Mouse (Mus musculus) heart, adult 11 months (tissue): ENCODE measurements around the gene Atf7ip.
A peak's percentile ranks its signal among the peaks of the same experiment; 100 is the strongest.

ENCODE experiments used
- DNase-seq: peaks from one replicate; pipeline ENCODE4 v3.0.0; 2022

The Atf7ip gene

DNA sequence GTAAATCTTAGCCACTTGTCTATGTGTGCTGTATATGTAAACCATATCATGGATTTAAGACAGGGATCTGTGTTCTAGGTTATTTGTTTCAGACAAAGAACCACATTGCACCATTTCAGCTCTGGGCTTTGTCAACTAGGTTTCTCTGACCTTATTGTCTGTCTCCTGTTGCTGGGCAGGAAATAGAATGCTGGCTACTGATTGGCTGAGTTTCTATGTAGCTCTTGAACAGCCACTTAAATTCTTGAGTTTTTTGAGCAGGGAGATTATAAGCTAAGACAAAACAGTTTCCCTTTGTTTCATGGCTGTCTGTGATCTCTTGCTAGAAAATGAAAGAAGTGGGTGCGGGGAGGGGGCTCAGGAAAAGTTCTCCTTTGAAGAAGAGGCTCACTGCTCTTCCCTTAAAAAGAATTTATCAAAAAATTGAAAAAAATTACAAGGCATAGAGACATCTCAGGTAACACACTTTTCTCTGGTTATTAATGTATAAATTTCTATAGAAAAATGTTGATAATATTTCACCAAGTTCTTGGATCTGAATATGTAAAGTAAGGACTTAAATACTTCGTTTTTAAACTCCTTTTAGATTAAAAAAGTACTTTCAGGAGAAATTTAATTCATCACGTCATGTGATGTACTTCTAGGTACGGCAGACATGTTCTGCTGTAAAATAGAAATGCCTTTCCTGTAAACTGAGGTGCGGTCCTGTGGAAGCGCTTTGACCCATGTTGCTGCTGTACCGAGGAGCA is 49.0 kb downstream of the Atf7ip start:
- peak; percentile 96 for DNase-seq

DNA sequence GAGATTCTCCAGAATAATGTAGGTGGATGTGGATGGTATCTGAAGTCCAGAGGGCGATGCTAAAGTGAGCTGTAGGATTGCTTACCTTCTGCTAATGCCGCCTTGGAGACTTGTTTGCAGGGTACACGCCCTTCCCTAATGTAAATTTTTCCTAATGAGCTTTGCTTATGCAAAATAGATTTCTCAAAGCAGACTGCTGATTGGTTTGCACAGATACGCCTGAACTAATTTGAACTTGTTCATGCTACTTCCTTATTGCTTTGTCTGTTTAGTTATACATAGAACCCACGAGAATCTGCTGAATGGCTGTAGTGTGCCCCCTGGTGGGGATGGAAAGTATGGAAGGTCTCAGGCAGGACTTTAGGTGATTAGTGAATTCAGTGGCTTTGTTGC is 49.6 kb downstream of the Atf7ip start:
- DNase-seq: peak; percentile 93

DNA sequence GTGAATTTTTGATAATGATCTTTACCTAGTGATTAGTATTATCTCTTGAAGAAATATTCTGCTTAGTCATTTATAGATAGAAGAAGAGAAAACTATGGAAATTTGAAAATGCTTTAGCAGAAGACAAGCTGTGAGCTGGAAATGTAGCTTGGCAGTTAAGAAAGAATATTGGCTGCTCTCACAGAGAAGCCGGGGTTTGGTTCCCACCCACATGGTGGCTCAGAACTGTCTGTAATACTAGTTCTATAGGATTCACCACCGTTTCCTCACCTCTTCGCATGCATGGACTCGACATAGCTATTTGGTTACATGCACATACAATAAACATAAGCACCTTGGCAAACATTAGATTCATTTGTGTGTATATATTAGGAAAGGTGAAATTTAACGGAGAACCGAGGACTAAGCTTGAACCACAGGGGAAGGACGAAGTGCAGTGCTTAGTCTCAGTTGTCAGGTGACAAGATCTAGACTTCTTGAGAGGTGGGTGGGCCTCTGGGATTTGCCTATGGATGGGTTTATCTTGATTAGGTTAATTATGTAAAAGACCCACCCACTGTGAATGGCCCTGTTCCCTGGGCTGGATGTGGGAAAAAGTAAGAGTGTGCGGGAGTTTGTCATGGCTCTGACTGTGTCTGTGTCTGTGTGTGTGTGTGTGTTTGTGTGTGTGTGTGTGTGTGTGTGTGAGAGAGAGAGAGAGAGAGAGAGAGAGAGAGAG is 52.5 kb downstream of the Atf7ip start:
- DNase-seq: no peak

DNA sequence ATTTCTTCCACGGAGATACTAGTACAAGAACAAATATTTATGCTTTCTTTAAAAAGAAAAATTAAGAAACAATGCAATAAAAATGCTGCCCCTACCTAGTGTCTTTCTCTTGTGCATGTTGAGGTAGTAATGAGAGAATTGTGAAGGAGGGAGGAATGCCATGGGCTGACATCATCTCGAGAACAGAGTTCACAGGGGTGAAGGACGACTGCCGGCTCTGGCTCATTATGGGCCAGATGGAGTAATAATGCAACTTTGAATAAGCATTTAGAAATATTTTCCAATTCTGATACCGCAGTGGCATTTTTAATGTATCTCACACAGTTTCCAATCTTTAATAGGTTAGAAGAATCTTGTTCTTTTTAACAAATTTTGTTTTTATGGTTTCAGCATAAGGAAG is 60.0 kb downstream of the Atf7ip start:
- DNase-seq: no peak

DNA sequence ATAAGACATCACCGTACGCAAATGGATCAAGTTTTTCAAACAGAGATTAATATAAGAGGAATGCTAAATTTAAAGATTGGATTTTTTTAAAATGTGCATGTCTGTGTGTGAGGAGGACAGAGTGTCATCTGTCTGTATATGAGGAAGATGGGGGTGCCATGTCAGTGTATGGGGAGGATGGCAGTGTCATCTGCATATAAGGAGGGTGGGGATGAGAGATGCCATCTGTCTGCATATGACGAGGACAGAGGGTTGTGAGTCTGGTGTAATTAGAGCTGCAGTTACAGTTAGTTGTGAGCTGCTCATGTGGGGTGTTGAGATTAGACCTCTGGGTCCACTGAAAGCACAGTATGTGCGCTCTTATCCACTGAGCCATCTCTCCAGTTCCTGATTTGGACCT is 84.8 kb downstream of the Atf7ip start:
- peak; percentile 19 for DNase-seq

DNA sequence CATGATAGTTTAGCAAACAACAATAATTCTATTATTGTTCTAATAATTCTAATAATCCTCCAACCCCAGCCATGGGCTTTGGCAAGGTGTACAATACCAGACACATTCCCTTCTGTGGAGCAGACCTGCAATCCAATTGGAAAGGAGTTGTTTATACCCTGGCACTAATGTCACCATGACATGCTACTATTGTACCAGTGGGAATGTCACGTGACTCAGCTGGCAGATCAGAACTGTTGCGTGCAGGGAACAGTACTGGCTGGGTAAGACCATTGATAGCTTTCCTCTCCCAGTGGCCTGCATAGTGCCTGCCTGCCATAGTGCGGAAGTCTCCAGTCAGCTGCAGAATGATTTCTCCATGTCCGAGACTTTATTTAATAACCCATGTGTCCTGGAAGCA is 88.6 kb downstream of the Atf7ip start:
- DNase-seq: peak; percentile 86

DNA sequence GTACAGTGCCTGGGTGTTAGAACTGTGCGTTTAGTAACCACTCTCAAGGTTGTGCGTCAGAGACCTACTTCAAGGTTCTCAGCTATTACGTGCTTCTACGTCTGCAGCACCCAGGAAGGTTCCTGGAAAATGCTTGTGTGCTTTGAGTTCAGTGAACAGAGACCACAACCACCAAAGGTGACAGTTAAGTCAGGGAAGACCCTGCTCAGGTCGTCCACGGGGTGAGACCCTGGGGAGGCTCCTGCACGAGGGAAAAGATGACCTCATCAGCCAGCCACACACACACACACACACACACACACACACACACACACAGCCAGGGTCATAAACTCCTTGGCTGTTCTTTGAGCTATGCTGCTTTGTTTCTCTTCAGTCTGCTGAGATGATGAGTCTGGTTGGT is 96.6 kb downstream of the Atf7ip start:
- peak; percentile 82 for DNase-seq

DNA sequence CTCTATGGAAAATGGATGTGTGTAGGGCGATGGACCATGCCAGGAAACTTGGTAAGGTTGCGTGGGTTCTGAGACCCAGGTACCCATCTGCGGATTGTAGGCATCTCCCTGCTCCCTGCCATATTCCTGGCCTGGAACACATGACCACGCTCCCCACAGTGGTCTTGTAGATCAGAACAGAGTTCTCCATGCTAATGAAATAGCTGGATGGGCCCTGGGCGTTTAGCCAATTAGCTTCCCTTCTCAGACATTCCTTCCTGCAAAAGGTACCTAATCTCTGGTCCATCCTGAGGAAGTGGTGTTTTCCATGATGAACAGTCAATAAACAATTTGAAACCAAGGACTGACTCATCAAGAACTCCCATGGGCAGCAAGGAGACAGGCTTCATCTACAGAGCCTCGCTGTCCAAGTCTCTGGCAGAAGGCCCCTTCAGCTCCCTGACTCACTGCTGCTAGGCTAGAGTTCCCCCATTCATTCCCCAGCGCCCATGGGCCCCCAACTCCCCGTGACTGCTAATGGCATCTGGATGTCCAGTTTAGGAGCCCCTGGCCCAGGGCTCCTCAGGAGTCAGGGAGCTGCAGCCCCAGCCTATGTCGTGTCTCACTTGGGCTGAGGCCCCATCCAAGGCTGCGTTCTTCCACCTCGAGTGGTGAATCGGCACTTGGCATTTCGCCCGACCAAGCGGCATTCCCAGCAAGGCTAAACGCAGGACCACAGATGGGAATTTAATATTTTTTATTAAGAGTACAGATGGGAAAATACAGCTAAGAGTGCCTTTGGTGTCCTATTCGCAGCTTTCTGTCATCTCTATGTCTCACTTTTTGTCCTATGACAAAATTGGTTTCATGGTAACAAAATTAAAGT is 105.6 kb downstream of the Atf7ip start:
- DNase-seq: peak; percentile 80

DNA sequence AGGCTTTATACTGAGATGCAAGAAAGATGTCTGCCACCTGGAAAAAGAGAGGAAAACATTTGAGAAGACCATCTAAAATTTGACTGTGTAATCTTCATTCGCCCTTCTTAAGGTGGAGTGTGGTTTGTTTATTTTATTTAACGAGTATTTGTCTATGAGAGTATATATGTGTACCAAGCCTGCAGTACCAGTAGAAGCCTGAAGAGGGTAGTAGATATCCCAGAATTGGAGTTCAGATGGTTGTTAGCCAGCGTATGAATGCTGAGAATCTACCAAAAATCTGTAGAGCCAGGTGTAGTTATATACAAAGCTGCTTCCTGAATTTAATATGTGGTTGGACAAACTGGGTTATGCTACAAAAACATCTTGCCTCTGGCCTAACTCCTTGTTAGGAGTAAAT is 106.3 kb downstream of the Atf7ip start:
- no peak for DNase-seq

DNA sequence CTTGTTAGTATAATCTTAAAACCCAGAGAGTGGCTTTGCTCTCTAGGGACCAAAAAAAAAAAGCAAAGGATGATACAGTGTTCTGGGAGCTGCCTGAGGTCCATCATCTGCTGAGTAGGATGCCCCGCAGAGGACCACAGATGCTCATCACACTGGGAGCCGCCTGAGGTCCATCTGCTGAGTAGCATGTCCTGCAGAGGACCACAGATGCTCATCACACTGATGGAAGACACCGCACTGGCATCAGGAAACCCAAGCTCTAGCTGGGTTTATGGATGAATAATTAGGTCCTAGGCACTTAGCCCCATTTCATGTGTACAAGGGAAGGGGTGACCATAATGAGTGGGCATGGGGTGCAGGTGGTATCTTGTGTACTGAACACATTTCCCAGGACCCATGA is 108.2 kb downstream of the Atf7ip start:
- DNase-seq: peak; percentile 79

DNA sequence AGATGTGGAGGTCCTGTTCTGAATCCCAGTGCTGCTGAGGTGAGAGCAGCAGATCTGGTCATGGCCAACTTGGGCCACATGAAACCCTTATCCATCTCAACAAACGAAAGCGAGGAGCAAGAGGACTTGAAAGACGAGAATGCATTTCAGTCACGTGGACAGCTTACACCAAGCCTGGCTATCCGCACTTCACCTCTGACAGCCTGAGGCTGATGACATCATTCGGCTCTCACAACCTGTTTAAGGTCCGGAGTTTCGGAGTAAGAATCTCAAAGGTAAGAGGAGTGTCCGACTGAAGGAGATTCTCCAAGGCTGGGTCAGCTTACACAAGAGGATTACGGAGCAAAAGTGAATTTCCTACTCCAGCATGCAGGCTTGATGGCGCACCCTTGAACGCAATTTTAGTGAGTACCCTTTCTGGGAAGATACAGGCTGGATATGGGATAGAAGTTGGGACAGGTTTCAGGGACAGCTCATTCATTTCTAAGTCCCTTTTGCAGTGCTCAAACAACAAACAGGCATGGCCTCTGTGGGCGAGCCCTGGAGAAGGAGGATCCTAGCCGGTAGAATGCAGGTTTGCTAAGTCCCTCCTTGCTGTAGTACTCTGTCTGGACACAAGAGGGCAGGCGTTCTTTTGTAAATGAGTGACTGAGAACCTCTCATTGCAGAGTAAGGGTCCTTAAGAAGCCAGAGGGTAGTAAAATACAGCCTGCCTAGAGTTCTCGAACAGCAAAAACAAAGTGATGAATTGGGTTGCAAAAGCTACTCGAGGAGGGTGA is 114.6 kb downstream of the Atf7ip start:
- peak; percentile 92 for DNase-seq

DNA sequence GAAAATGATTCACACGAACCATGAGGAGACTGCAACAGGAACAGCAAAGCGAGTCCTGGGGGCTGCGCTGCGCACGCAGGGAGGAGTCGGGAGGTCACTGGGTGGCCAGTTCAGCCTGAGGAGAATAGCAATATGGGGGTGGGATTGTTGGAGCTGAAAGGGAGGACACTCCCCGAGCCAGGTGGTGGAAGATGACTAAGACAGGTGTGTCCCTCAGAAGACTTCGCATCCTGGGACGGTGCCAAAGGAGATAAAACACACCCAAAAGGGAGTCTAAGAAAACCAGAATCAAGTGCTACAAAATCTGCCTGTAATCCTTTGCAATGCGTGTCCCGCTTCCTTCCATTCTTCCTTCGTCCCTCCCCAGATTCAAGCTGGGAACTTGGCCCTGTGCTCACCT is 119.5 kb downstream of the Atf7ip start:
- DNase-seq: no peak

DNA sequence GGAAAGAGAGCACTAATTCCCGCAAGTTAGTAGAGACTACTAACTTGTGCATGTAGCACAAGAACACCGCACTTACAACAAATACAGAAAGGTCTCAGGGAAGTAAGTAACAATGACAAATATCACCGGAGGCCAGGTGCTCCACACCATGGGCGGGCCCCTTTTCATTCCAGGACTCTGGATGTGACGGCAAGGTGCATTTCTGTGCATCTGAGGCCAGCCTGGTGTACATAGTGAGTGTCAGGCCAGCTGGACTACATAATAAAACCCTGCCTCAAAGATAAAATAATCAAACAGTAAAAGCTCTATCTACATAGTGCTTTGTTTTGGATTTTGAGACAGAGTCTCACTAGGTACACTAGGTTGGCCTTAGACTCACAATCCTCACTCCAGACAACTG is 123.7 kb downstream of the Atf7ip start:
- DNase-seq: no peak

DNA sequence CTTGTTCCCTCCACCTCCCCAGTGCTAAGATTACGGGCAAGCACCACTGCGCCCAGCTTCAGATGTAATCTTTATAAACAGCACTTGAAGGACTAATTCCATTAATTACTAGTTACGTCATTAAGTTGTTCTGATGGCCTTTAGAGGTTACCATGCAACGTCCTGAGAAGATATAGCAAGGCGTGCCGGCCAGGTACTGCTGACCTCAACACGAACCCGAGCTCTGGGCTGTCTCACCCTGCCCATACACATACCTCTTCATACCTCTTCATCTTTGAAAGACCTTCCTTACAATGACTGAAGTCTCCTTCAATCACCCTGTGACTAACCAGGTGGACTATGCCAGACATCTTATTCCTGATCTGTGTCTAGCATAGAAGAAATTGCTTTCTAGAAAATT is 125.6 kb downstream of the Atf7ip start:
- no peak for DNase-seq

DNA sequence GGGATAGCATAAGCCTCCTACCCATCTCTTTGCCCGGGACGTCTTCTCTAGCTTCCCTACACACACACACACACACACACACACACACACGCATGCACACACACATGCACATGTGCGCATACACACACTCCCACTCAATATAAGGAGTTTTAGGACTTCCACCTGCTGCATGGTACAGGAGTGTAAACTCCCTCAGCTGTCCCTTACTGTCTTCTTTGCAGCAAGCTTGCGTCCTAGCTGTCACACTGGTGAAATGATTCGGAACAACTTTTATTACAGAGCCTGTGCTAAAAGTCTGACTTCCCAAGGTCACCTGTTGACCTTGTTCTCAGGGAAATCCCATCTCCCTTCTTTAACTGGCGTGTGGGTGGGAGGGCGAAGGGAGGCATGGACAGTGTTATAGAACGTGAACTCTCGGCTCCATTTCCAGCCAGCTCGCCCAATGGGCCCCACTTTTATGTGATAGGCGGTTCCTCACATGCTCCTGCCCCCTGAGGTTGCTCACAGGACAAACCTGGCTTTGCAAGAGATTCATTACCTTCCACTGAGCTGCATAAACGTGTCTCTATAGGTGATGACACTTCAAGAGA is 126.1 kb downstream of the Atf7ip start:
- DNase-seq: no peak

DNA sequence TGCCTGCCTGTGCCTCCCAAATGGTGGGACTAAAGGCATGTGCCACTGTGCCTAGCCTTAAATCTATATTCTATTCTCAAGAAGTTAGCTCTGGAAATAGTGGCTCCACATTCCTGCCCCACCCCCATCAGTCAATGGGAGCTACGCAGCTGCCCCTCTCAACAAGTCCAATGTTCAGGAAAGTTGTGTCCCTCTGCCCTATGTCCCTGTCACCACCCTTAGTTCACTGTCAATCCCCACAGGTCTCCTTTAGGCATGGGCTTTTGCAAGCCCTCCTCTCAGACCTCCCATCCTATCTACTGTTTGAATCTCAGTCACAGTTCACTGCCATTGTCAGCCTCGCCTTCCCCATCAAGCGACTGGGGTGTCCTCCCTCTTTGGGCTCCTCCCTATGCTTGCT is 127.2 kb downstream of the Atf7ip start:
- no peak for DNase-seq

DNA sequence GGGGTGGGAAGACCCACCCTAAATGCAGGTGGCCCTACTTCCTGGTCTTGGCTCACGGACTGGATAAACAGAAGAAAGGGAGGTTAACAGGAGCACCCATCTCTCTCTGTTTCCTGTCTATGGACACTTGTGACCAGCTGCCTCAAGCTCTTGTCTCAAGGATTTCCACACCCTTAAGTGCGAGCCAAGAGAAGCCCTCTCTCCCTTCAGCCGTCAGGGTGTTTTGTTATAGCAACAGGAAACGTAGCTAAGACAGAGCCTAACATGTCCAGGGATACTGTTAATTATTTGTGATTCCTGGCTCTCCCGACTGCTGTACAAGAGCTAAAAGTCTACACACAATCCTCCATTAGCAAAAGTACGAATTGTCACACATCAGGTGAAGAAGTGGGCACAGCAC is 127.8 kb downstream of the Atf7ip start:
- no peak for DNase-seq

DNA sequence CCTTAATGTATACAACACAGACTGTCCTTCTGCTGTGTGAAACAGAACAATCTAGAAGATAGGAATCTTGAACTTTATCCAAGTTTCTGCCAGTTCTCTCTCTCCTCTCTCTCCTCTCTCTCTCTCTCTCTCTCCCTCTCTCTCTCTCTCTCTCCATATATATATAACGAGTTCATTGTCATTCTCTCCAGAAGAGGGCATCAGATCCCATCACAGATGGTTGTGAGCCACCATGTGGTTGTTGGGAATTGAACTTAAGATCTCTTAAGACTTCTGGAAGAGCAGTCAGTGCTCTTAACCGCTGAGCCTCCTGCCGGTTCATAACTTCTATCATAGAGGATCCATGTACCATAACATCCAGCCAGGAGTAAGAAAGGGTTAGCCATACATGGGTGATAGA is 129.0 kb downstream of the Atf7ip start:
- DNase-seq: no peak

DNA sequence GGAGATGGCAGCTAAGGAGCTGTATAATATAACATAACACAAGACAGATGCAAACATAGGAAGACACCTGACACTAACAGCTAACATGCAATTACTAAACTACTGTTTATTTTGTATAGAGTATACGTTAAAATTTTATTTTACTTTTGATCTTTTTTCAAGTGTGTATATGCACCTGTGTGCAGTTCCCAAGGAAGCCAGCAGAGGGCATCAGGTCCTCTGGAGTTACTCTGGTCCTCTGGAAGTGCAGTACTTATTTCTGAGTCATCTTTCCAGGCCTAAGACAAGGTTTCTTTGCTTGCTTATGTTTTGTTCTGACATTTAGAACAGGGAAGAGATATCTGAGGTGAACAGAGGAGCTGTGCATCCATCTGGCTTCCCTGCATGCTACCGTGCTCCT is 138.2 kb downstream of the Atf7ip start:
- no peak for DNase-seq

DNA sequence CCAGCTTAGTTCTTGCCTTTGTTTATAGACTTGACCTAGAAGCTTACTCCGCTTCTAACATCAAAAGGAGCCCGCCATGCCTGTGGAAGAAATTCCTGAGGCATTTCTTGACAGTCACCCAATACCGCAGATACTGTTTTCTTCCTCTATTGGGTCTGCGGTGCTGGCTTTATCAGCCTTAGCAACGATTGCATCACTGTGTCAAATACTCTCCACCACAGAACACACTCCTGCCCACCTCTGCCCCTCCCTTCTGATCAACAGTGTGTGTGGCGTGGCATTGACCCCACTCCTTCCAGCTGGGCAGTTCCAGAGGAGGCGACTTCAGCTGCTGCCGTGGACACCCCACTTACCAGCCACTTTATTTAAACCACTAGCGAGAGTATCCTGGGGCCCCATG is 139.8 kb downstream of the Atf7ip start:
- no peak for DNase-seq

DNA sequence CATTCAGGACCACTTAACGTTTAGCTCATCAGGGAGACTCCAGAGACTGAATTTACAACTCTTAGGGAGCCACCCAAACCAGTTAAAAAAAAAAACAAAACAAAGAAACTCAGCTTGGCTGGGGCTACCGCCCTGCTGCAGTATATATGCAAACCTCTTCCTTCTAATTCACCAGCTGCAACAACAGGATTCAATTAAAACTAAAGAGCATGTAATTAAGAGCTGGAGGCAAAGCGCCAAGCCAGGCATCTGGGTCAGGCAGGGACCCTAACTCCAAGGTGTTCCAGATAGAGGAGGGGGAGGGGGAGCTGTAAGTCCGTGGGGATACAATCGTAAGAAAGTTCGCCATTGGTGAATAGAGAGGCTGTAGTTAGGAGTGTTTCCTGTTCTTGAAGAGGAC is 140.2 kb downstream of the Atf7ip start:
- peak; percentile 36 for DNase-seq

DNA sequence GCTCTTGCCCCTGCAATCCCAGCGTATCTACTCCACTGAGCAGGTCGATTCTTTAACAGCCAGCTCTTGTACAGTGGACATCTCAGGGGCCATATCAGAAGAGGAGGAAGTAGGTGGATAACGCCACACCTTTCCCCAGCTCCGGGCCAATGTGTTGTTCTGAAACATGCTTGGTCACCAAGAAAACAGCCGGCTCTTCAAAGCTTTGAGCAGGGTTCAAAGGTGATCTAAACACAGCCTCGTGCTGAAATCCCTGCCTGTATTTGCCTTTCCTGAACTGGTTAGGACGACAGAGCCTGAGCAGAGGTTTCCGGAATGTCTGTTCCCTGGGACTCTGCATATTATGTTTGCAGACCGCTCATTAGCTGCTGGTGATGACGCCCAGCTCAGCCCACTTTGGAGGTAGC is 141.5 kb downstream of the Atf7ip start:
- DNase-seq: peak; percentile 64

DNA sequence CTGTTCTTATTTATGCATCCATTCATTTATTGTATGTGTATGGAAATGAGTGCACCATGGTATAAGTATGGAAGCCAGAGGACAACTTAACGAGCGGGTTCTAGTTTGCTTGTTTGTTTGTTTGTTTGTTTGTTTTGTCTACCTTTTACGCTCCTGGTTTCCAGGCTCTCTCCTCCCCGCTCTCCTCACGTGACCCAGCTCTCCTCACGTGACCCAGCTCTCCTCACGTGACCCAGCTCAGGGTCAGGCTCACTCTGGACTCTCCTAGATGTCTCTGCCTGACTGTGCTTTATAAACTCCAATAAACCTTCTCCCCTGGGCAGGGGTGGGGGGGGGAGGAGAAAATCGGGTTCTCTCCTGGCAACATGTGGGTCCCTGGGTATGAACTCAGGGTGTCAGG is 144.7 kb downstream of the Atf7ip start:
- DNase-seq: no peak
